26 mouse cellular contexts compared by ENCODE assay signal in the genomic region with DNA sequence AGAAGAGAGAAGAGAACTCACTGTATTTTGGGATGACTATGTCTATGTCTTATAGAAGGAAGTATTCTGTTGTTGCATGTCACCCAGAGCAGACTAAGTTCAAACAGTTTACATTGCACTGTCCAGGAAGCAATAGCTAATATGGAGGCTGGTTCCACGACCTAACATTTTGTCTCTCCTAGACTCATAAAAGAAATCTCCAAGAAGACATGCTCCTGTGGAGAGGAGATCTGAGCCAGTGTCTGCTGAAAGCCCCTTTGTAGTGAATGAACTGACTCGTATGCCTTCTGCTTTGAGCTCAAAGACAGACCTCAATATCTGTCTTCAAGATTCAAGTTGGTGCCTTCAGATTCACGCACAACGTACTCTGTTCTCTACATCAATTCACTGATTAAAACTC. TPM values are rescaled to one million over a fixed set of nuclear protein-coding genes. Genes with fewer than 3 reads are reported as not detected.
DNase-seq lines count a peak whose midpoint lies in the region; ATAC-seq and TF ChIP-seq lines count a peak whose summit lies in the region.
"Had no signal": no experiment of that assay in that cellular context is flagged by ENCODE, and none has a peak within 500 bp of the region (broad histone marks: within the 10 kb centered on the region; RNA-seq: fewer than 3 reads in every experiment).

No protein-coding gene starts in this region.

- no peak overlapping the region for H3K9ac ChIP-seq in forebrain, embryonic 14.5 days (ENCODE audit: low read length)
- peak overlapping the region; percentile 100 for H3K9ac ChIP-seq in midbrain, embryonic 11.5 days (ENCODE audit: low read length)
- H3K9ac ChIP-seq in midbrain, embryonic 15.5 days: no peak overlapping the region
- no peak overlapping the region for H3K9ac ChIP-seq in lung, postnatal 0 days (replicated peaks; ENCODE audit: low read depth)
- H3K9ac ChIP-seq: embryonic facial prominence, embryonic 12.5 days; forebrain, embryonic 15.5 days; hindbrain, embryonic 12.5 days had no signal

- H3K4me3 ChIP-seq in forebrain, embryonic 10.5 days: peak overlapping the region; percentile 69; the same call in 1 of the 2 replicates
- H3K4me3 ChIP-seq in forebrain, embryonic 14.5 days (ENCODE audit: low read depth, low read length): no peak overlapping the region
- 0 out of 2 replicates have a peak overlapping the region, but pooled peaks have one; percentile 87 for H3K4me3 ChIP-seq in E14TG2a.4 (replicated peaks; ENCODE audit: low read length)
- peak overlapping the region; percentile 95 for H3K4me3 ChIP-seq in midbrain, embryonic 11.5 days (ENCODE audit: low read depth, low read length)
- peak overlapping the region; percentile 43; the same call in 1 of the 2 replicates for H3K4me3 ChIP-seq in midbrain, embryonic 15.5 days
- H3K4me3 ChIP-seq in lung, postnatal 0 days (ENCODE audit: low read depth, low read length): no peak overlapping the region
- H3K4me3 ChIP-seq: embryonic facial prominence, embryonic 12.5 days; forebrain, embryonic 15.5 days; heart, embryonic 10.5 days; hindbrain, embryonic 12.5 days had no signal

- H3K27ac ChIP-seq in forebrain, embryonic 10.5 days: peak overlapping the region; percentile 20; the same call in 1 of the 2 replicates
- no peak overlapping the region for H3K27ac ChIP-seq in forebrain, embryonic 14.5 days (ENCODE audit: low read depth, low read length)
- peak overlapping the region; percentile 40; the same call in 1 of the 2 replicates for H3K27ac ChIP-seq in midbrain, embryonic 11.5 days (ENCODE audit: low read depth, low read length)
- 0 out of 2 replicates have a peak overlapping the region, but pooled peaks have one; percentile 12 for H3K27ac ChIP-seq in midbrain, embryonic 15.5 days
- no peak overlapping the region for H3K27ac ChIP-seq in lung, postnatal 0 days (ENCODE audit: low read length)
- H3K27ac ChIP-seq: embryonic facial prominence, embryonic 12.5 days; forebrain, embryonic 15.5 days; heart, embryonic 10.5 days; hindbrain, embryonic 12.5 days had no signal

- no peak overlapping the region for H3K4me2 ChIP-seq in forebrain, embryonic 14.5 days (ENCODE audit: low read length)
- H3K4me2 ChIP-seq in midbrain, embryonic 11.5 days: peak overlapping the region; percentile 100
- peak overlapping the region; percentile 49 for H3K4me2 ChIP-seq in midbrain, embryonic 15.5 days
- no peak overlapping the region for H3K4me2 ChIP-seq in lung, postnatal 0 days (replicated peaks; ENCODE audit: low read depth, low read length)
- H3K4me2 ChIP-seq: embryonic facial prominence, embryonic 12.5 days; forebrain, embryonic 15.5 days; hindbrain, embryonic 12.5 days had no signal

- H3K36me3 ChIP-seq in forebrain, embryonic 10.5 days (replicated peaks): peaks cover 53% of the 10 kb centered on the region
- H3K36me3 ChIP-seq in forebrain, embryonic 14.5 days (ENCODE audit: control insufficient read depth, insufficient read depth, low read length): no peaks in the 10 kb centered on the region
- peaks cover 35% of the 10 kb centered on the region for H3K36me3 ChIP-seq in E14TG2a.4 (ENCODE audit: insufficient read depth, low read length)
- H3K36me3 ChIP-seq in midbrain, embryonic 11.5 days (ENCODE audit: control insufficient read depth, insufficient read depth, low read length): peaks cover 7% of the 10 kb centered on the region; the same call in 1 of the 2 replicates
- no peaks in the 10 kb centered on the region for H3K36me3 ChIP-seq in midbrain, embryonic 15.5 days (replicated peaks)
- H3K36me3 ChIP-seq in lung, postnatal 0 days (ENCODE audit: insufficient read depth, low read length): no peaks in the 10 kb centered on the region
- H3K36me3 ChIP-seq: embryonic facial prominence, embryonic 12.5 days; forebrain, embryonic 15.5 days; heart, embryonic 10.5 days; hindbrain, embryonic 12.5 days had no signal

- no peak for DNase-seq in forebrain, embryonic 10.5 days (ENCODE audit: extremely low spot score, low spot score)
- DNase-seq in forebrain, embryonic 14.5 days (ENCODE audit: low spot score): no peak
- peak; percentile 91 for DNase-seq in midbrain, embryonic 11.5 days (ENCODE audit: low spot score, missing footprints)
- DNase-seq in ovary, postnatal 14 days (ENCODE audit: low spot score): no peak
- no peak for DNase-seq in lung, postnatal 0 days (ENCODE audit: low spot score)
- DNase-seq: adrenal gland, adult 2 months; adrenal gland, postnatal 25 days; cerebellum, adult 2 months; cerebellum, postnatal 10 days; embryo, embryonic 11 days; gastrocnemius, postnatal 36 days; heart, adult 11 months; heart, postnatal 10 days; heart, postnatal 4 days had no signal

- no peaks in the 10 kb centered on the region for H3K9me3 ChIP-seq in forebrain, embryonic 10.5 days
- no peaks in the 10 kb centered on the region for H3K9me3 ChIP-seq in forebrain, embryonic 14.5 days (replicated peaks; ENCODE audit: control insufficient read depth, low read length)
- no peaks in the 10 kb centered on the region for H3K9me3 ChIP-seq in E14TG2a.4 (ENCODE audit: low read length)
- H3K9me3 ChIP-seq in midbrain, embryonic 11.5 days (ENCODE audit: control insufficient read depth, low read length): no peaks in the 10 kb centered on the region
- H3K9me3 ChIP-seq in midbrain, embryonic 15.5 days: no peaks in the 10 kb centered on the region
- no peaks in the 10 kb centered on the region for H3K9me3 ChIP-seq in lung, postnatal 0 days (ENCODE audit: low read length)
- H3K9me3 ChIP-seq: embryonic facial prominence, embryonic 12.5 days; forebrain, embryonic 15.5 days; heart, embryonic 10.5 days; hindbrain, embryonic 12.5 days had no signal

- TF ChIP-seq CTCF in E14TG2a.4 (conservative IDR thresholded peaks at IDR 0.05; ENCODE audit: low read length): no peak
- no peak for TF ChIP-seq CTCF in lung, postnatal 0 days (IDR thresholded peaks at IDR 0.05)

- 65% methylated on average over 4 of the region's 4 CpGs for WGBS in forebrain, embryonic 10.5 days
- 58% methylated on average over 4 of the region's 4 CpGs for WGBS in forebrain, embryonic 14.5 days
- 31% methylated on average over 4 of the region's 4 CpGs for WGBS in midbrain, embryonic 11.5 days
- WGBS in midbrain, embryonic 15.5 days: 32% methylated on average over 4 of the region's 4 CpGs
- WGBS in lung, postnatal 0 days: 67% methylated on average over 4 of the region's 4 CpGs

- H3K4me1 ChIP-seq in forebrain, embryonic 10.5 days: peaks cover 94% of the 10 kb centered on the region
- H3K4me1 ChIP-seq in forebrain, embryonic 14.5 days (ENCODE audit: control insufficient read depth, insufficient read depth, low read length): peaks cover 11% of the 10 kb centered on the region; the same call in 1 of the 2 replicates
- peaks cover 81% of the 10 kb centered on the region for H3K4me1 ChIP-seq in E14TG2a.4 (replicated peaks; ENCODE audit: low read depth, low read length)
- peaks cover 61% of the 10 kb centered on the region for H3K4me1 ChIP-seq in midbrain, embryonic 11.5 days (ENCODE audit: control insufficient read depth, insufficient read depth, low read length)
- peaks cover 20% of the 10 kb centered on the region for H3K4me1 ChIP-seq in midbrain, embryonic 15.5 days
- H3K4me1 ChIP-seq in lung, postnatal 0 days (ENCODE audit: insufficient read depth, low read depth, low read length): no peaks in the 10 kb centered on the region
- H3K4me1 ChIP-seq: embryonic facial prominence, embryonic 12.5 days had no signal

- ATAC-seq in forebrain, embryonic 14.5 days: no peak
- no peak for ATAC-seq in midbrain, embryonic 11.5 days (ENCODE audit: low FRiP score)
- no peak for ATAC-seq in midbrain, embryonic 15.5 days (replicated peaks)
- no peak for ATAC-seq in megakaryocyte, adult 5-6 weeks (ENCODE audit: poor library complexity, severe bottlenecking)
- no peak for ATAC-seq in lung, postnatal 0 days
- ATAC-seq: forebrain, embryonic 15.5 days; inflammation-experienced regulatory T-cells, adult 6 months; Patski had no signal

- no peak for TF ChIP-seq EP300 in lung, postnatal 0 days (IDR thresholded peaks at IDR 0.05)

- H3K27me3 ChIP-seq in forebrain, embryonic 10.5 days (ENCODE audit: poor library complexity, severe bottlenecking): peaks cover 94% of the 10 kb centered on the region
- H3K27me3 ChIP-seq in forebrain, embryonic 14.5 days (replicated peaks; ENCODE audit: control insufficient read depth, insufficient read depth, low read length): peaks cover 75% of the 10 kb centered on the region
- peaks cover 32% of the 10 kb centered on the region for H3K27me3 ChIP-seq in E14TG2a.4 (ENCODE audit: insufficient read depth, low read length)
- 0 out of 2 replicates have a peak, but pooled peaks cover 1% of the 10 kb centered on the region for H3K27me3 ChIP-seq in midbrain, embryonic 11.5 days (ENCODE audit: control insufficient read depth, insufficient read depth, low read length)
- peaks cover 15% of the 10 kb centered on the region for H3K27me3 ChIP-seq in midbrain, embryonic 15.5 days (replicated peaks)
- peaks cover 67% of the 10 kb centered on the region for H3K27me3 ChIP-seq in lung, postnatal 0 days (replicated peaks; ENCODE audit: insufficient read depth, low read length)

RNA-seq across cellular contexts. Expression of gene Otx2, which starts 14.0 kb away (rescaled TPM):
- 59.1 and 68.9 TPM in 2 replicates for polyA plus RNA-seq in forebrain, embryonic 10.5 days (2016; fragmentation: Nextera tagmentation; extraction: Ambion mirVana)
- 18.1 and 19.0 TPM in 2 replicates for polyA plus RNA-seq in forebrain, embryonic 14.5 days (2014; fragmentation: Nextera tagmentation; extraction: Ambion mirVana)
- polyA plus RNA-seq in midbrain, embryonic 11.5 days (2014; fragmentation: Nextera tagmentation; extraction: Ambion mirVana): 229 and 230 TPM in 2 replicates
- polyA plus RNA-seq in midbrain, embryonic 15.5 days (2015; fragmentation: Nextera tagmentation; extraction: Ambion mirVana): 83.5 and 83.6 TPM in 2 replicates
- not detected in 2 replicates for total RNA-seq in megakaryocyte, adult 5-6 weeks (2015)
- not detected in 2 replicates for total RNA-seq in megakaryocyte, adult 5-6 weeks (2017)
- polyA plus RNA-seq in lung, postnatal 0 days (2015; fragmentation: Nextera tagmentation; extraction: Ambion mirVana): not detected in 2 replicates
- total RNA-seq: adrenal gland, adult 2 months; adrenal gland, postnatal 25 days; gastrocnemius, adult 8-10 months; gastrocnemius, postnatal 36 days; heart, postnatal 10 days; heart, postnatal 4 days had no signal
- polyA plus RNA-seq: adrenal gland, adult 2 months; C2C12; heart, embryonic 14.5 days; inflammation-experienced regulatory T-cells, adult 6 months; Patski had no signal

Comparison
In these comparisons a context has a peak if more than half of its experiments do, and no peak if none do; other contexts are left out.
1. H3K27ac ChIP-seq: peak in forebrain, embryonic 10.5 days (single experiment), midbrain, embryonic 11.5 days (single experiment) and midbrain, embryonic 15.5 days (single experiment); none in forebrain, embryonic 14.5 days (single experiment) and lung, postnatal 0 days (single experiment).
2. H3K4me3 ChIP-seq: peak in forebrain, embryonic 10.5 days (single experiment), E14TG2a.4 (single experiment), midbrain, embryonic 11.5 days (single experiment) and midbrain, embryonic 15.5 days (single experiment); none in forebrain, embryonic 14.5 days (single experiment) and lung, postnatal 0 days (single experiment).
3. H3K4me2 ChIP-seq: peak in midbrain, embryonic 11.5 days (single experiment) and midbrain, embryonic 15.5 days (single experiment); none in forebrain, embryonic 14.5 days (single experiment) and lung, postnatal 0 days (single experiment).
4. RNA of gene Otx2, which starts 14.0 kb away (polyA plus RNA-seq): 229 to 230 TPM in midbrain, embryonic 11.5 days, 83.5 to 83.6 TPM in midbrain, embryonic 15.5 days, 59.1 to 68.9 TPM in forebrain, embryonic 10.5 days and 18.1 to 19.0 TPM in forebrain, embryonic 14.5 days; not detected in lung, postnatal 0 days; every median in the first group is over 10 times any median in the second.